Mouse (Mus musculus) lung, adult 2 months (tissue): ENCODE results near the gene Copg1.

ENCODE experiments used
- CTCF ChIP-seq: fragments of 200-500 bp; IDR thresholded peaks from 2 replicates; pipeline ENCODE4 v1.5.1; 2011; ENCODE audit warnings: mild to moderate bottlenecking, low read length, control low read depth; ENCODE audit not compliant: insufficient read depth
- POLR2A ChIP-seq: fragments of 200-500 bp; IDR thresholded peaks from 2 replicates; pipeline ENCODE4 v1.6.1; 2011; ENCODE audit warnings: low read depth, mild to moderate bottlenecking, control low read depth, low read length, borderline replicate concordance; ENCODE audit errors: extremely low read depth

- TF ChIP-seq CTCF = no peak
- TF ChIP-seq POLR2A = no peak
Observed at GRCm38 (mm10) chr6:87879010-87879409, 8.6 kb upstream of the Copg1 start.
